Mouse (Mus musculus) Patski (cell line): ENCODE results near the gene Nav2. TPM values are rescaled to one million over a fixed set of nuclear protein-coding genes. Genes with fewer than 3 reads are reported as not detected.

Experiments
- ATAC-seq: fragments of 100-300 bp; one replicate; pipeline ENCODE4 v1.8.0; 2021
- CTCF ChIA-PET: fragments of 350-600 bp; sonication (Branson Sonifier 250); formaldehyde crosslinking; loops from one replicate; lab custom pipeline; 2022; ENCODE audit warnings: inconsistent platforms; lab: Charles Lee
- POLR2A ChIA-PET: fragments of 350-600 bp; sonication (Branson Sonifier 250); formaldehyde crosslinking; loops from one replicate; lab custom pipeline; 2022; ENCODE audit warnings: antibody characterized with exemption, inconsistent platforms; lab: Charles Lee
- DNase-seq: peaks from one replicate; pipeline ENCODE4 v3.0.0-alpha.2; 2011; ENCODE audit warnings: low read depth, low spot score
- H3K27me3 ChIP-seq: fragments of 371-371 bp; one replicate; pipeline ENCODE4 v1.5.1; 2021
- CTCF ChIP-seq: fragments of 100-300 bp; IDR thresholded peaks from one replicate; pipeline ENCODE4 v1.5.1; 2021
- in situ Hi-C: fragments of 300-500 bp; cut with MboI; formaldehyde crosslinking; loops from 3 replicates; pipeline ENCODE4 v1.11.1; 2018; ENCODE audit warnings: low pct_unique_long_range_greater_than_20kb, mixed read lengths
- polyA plus RNA-seq: library from polyadenylated mRNA; unstranded; gene quantifications from one replicate; pipeline ENCODE4 v1.2.3, GENCODE M21; 2021

The Nav2 gene
- polyA plus RNA-seq, 1 experiment from 2014 or later, result 13.3 TPM

DNA sequence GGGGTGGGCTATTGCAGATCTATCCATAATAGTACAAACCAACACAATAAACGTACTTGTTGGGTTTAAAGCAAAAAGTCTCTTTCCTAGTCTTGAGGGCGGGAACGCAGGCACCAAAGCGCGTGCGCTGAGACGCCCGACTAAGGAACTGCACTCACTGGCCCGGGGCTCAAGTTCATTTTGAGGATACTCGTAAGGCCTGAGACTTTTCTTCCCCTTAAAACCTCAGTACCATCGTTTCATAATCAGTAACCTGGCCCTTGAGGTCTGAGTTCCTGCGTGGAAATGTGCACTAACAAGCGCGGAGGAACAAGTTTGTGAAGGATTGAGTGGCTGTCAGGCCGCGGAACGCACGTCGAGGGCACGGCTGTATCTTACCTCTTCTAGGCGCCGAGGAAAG is 727.5 kb downstream of the Nav2 start:
- CTCF ChIA-PET, result no interaction called here
- in situ Hi-C loops, result no loop called here
- DNase-seq, result no peak
- POLR2A ChIA-PET, result no interaction called here
- no peak for ATAC-seq
- no peak for TF ChIP-seq CTCF
- peaks cover 14% of the 10 kb centered on the region for H3K27me3 ChIP-seq

- H3K27me3 ChIP-seq, result peaks cover 14% of the 10 kb centered on the region
- CTCF ChIA-PET, result no interaction called here
- no peak for TF ChIP-seq CTCF
- POLR2A ChIA-PET, result no interaction called here
- in situ Hi-C loops, result no loop called here
- ATAC-seq, result no peak
- no peak for DNase-seq
Observed at GRCm38 (mm10) chr7:49636491-49637115, 728.1 kb downstream of the Nav2 start, which contains the start of gene Dbx1. TSS of gene Dbx1 (minus strand) at chr7:49636849.

DNA sequence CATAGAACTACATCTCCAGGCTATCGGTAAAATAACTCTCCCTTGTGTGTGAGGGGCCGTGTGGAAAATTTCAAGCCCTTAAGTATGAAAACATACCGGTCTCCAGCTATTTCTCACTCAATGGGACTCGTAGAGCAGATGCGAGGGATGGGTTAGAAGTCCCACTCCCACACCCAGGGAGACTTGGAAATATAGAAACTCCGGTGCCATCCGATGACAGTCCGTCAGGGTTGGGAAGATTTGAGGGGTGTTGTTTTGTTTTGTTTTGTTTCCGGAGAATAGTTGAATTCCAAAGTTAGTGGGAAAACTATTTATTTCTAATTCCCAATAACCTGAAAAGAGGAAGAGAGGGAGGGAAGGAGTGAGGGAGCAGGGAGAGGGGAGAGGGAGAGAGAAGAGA is 728.8 kb downstream of the Nav2 start:
- CTCF ChIA-PET, result no interaction called here
- ATAC-seq (no peak), DNase-seq (no peak)
- no peak for TF ChIP-seq CTCF
- H3K27me3 ChIP-seq, result peaks cover 14% of the 10 kb centered on the region
- in situ Hi-C loops, result no loop called here
- POLR2A ChIA-PET, result no interaction called here

DNA sequence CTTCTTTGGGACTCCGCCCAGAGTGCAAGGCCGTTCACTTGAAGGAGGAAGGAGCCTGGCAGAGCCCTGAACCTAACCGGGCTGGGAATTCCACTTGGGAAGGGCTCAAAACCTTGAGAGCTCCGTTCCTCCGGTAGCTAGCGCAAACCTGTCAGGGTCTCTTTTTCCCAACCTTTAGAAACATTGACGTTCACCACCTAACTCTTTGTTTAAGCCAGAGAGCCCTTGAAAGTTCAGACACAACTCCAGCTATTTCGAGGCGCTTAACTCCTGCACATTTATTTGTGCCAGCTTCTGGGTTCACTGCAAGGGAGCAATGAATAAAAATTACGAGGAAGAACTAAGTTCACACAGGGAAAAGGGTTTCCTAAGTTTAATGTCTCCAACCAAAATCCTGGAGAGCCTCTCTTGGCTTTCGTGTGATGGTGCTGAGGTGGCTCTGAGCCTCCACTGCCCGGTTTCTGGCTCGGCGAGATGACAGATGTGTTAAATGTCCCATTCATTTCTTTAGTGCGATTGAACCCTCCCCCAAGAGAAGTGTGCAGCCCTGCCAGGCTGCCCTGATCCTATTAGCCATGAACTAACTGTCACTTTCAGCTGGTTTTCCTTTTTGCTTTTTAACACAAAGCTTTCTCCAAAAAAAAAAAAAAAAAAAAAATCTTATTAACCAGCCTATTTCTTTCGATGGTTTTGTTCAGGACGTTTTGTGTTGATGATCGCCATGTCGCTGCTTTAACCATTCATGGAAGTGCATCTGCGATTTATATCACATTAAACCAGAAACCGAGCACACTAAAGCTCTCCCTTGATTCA is 729.5 kb downstream of the Nav2 start:
- H3K27me3 ChIP-seq, result peaks cover 14% of the 10 kb centered on the region
- DNase-seq (no peak), ATAC-seq (no peak)
- CTCF ChIA-PET, result interaction anchor here (0.9 to 1.3 kb wide), 2 partner anchors 11 to 21 kb away, joined by 3 to 4 read pairs; no protein-coding TSS in a partner anchor
- in situ Hi-C loops, result no loop called here
- POLR2A ChIA-PET, result no interaction called here
- no peak for TF ChIP-seq CTCF

DNA sequence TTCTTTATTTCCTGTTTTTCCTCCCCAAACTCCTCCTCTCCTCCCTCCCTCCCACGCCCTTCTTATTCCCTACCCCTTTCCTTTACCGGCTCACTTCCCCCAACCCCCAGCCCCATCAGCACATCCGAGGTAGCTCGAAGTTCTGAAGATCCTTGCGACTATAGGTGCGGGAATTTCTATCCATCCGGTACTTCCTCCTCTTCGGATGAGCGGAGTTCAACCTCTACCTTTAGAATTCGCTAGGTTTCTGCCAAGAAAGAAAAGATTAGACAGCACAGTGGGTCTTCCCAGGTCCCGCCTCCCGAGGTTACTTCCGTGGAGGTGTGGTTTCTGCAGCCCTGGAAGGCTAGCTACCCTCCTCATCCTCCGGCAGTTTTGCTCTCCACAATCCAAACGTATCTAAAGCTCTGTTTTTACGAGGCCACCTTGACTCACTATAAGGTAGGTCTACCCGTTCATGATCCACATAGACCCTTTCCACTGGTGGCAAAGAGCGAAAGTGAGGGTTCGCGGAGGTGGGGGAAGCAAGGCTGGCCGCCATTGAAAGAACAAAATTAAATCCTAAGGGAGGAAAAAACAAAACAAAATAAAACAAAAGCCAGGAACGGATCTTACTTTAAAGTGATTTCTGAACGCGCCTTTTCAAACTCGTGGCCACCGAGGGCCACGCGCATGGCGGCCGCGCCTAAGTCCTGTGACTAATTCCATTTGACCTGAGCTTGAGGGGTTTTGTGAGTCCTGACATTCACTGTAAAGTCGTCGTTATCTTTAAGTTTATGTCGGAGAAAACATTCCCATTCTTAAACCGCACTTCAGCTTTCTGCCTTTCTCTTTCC is 730.6 kb downstream of the Nav2 start:
- CTCF ChIA-PET, result interaction anchor here (0.9 to 2.0 kb wide), 4 partner anchors 12 to 116 kb away, joined by 3 to 6 read pairs (median 4); no protein-coding TSS in a partner anchor
- POLR2A ChIA-PET, result no interaction called here
- DNase-seq, result no peak

DNA sequence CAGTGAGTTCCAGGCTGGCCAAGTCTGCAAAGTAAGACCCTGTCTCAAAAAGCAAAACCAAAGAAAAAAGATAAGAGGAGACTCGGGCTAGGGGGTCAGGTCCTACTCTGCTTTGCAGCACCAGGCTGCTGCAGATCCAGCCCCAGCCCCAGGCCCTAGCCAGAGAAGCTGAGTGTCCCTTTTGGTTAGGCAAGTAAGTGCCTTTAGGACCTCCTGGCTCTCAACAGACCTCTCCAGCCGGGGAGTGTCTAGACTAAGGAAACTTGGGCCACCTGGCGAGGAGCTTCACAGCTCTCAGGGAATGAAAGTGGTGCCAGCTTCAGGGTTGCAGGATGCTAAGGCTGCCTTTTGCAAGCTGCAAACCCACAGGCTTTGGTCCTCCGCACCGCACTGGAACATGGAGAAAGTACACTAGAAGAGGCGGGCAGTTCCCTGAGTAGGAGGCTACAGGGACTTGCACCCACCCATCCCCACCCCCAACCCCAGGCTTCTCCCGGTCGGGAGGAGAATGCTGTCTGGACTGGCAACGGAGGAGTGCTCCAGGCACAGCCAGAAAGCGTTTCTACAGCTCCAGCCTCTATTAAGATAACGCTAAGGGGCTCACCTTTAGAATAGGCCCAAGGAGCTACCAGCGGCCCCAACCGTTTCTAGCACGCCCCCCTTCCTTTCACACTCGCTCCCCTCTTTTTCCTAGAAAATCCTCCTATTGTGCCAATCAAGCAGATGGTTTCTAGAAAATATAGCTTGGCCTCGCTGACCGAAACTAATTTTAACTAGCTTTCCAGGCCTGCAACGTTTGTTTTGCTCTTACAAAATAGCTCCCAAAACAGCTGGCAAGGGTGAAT is 731.6 kb downstream of the Nav2 start:
- in situ Hi-C loops, result no loop called here
- CTCF ChIA-PET, result interaction anchor here (0.7 to 2.0 kb wide), 3 partner anchors 112 to 265 kb away, joined by 3 to 6 read pairs (median 3); no protein-coding TSS in a partner anchor
- no peak for ATAC-seq
- DNase-seq, result no peak
- POLR2A ChIA-PET, result no interaction called here
- peaks cover 14% of the 10 kb centered on the region for H3K27me3 ChIP-seq
- no peak for TF ChIP-seq CTCF

More for the DNA sequence above, 730.6 kb downstream of the Nav2 start:
- no peak for TF ChIP-seq CTCF
- peaks cover 14% of the 10 kb centered on the region for H3K27me3 ChIP-seq
- in situ Hi-C loops, result no loop called here
- ATAC-seq, result no peak

- no peak for ATAC-seq
- no peak for DNase-seq
- TF ChIP-seq CTCF, result no peak
- ChIA-PET POLR2A (no interaction called here), CTCF (interaction anchor here (0.7 to 2.0 kb wide), 3 partner anchors 112 to 265 kb away, joined by 3 to 6 read pairs (median 3); no protein-coding TSS in a partner anchor)
- in situ Hi-C loops, result no loop called here
- peaks cover 14% of the 10 kb centered on the region for H3K27me3 ChIP-seq
Observed at GRCm38 (mm10) chr7:49640709-49641305, 732.3 kb downstream of the Nav2 start.

Other genes starting within 250 kb of the Nav2 start
- gene Zdhhc13, start 119.7 kb upstream of the Nav2 start, polyA plus RNA-seq, result 59.2 TPM
- not detected for gene Csrp3, start 60.7 kb upstream of the Nav2 start, polyA plus RNA-seq
- 8.7 TPM for gene E2f8, start 27.1 kb upstream of the Nav2 start, polyA plus RNA-seq